Mouse (Mus musculus): ENCODE measurements around the gene 1810030O07Rik.
"Not testable (repeated sequence)": the region's sequence is repeated elsewhere in the genome, so short reads cannot be mapped to it uniquely, and the experiment has no call there.

Gene 1810030O07Rik

GRCm38 (mm10) chrX:12673054-12673775, at the start of gene 1810030O07Rik:
1810030O07Rik (minus strand) TSS chrX:12673668.
- in situ Hi-C loops (cut with MboI, MseI): no loop called here

GRCm38 (mm10) chrX:12716036-12716435, 42.6 kb upstream of the 1810030O07Rik start:
- in situ Hi-C loops (cut with MboI, MseI): loop anchor here (25.0 kb wide), 1 partner anchor 396 kb away; no protein-coding TSS in a partner anchor

GRCm38 (mm10) chrX:12713796-12714195, 40.3 kb upstream of the 1810030O07Rik start:
- in situ Hi-C loops (cut with MboI, MseI): loop anchor here (25.0 kb wide), 1 partner anchor 399 kb away; no protein-coding TSS in a partner anchor

- in situ Hi-C loops (cut with MboI, MseI): loop anchor here (10.0 kb wide), 1 partner anchor 832 kb away; no protein-coding TSS in a partner anchor
Observed at GRCm38 (mm10) chrX:12686910-12687309, 13.4 kb upstream of the 1810030O07Rik start.

- in situ Hi-C loops (cut with MboI, MseI): loop anchor here (10.0 kb wide), 1 partner anchor 831 kb away; no protein-coding TSS in a partner anchor
Observed at GRCm38 (mm10) chrX:12686071-12686470, 12.6 kb upstream of the 1810030O07Rik start.

GRCm38 (mm10) chrX:12677396-12677795, 3.9 kb upstream of the 1810030O07Rik start:
- in situ Hi-C loops (cut with MboI, MseI): no loop called here

GRCm38 (mm10) chrX:12653879-12654278, 19.6 kb downstream of the 1810030O07Rik start:
- in situ Hi-C loops (cut with MboI, MseI): no loop called here

GRCm38 (mm10) chrX:12651906-12652305, 21.6 kb downstream of the 1810030O07Rik start:
- in situ Hi-C loops (cut with MboI, MseI): no loop called here

- in situ Hi-C loops (cut with MboI, MseI): no loop called here
Observed at GRCm38 (mm10) chrX:12645531-12646304, 27.8 kb downstream of the 1810030O07Rik start.

GRCm38 (mm10) chrX:12644976-12645375, 28.5 kb downstream of the 1810030O07Rik start:
- in situ Hi-C loops (cut with MboI, MseI): no loop called here

- in situ Hi-C loops (cut with MboI, MseI): no loop called here
Observed at GRCm38 (mm10) chrX:12625131-12625530, 48.3 kb downstream of the 1810030O07Rik start.

- in situ Hi-C loops (cut with MboI, MseI): not testable (repeated sequence)
Observed at GRCm38 (mm10) chrX:12612360-12612759, 61.1 kb downstream of the 1810030O07Rik start.

- in situ Hi-C loops (cut with MboI, MseI): no loop called here
Observed at GRCm38 (mm10) chrX:12611211-12611610, 62.3 kb downstream of the 1810030O07Rik start.

GRCm38 (mm10) chrX:12610541-12610940, 62.9 kb downstream of the 1810030O07Rik start:
- in situ Hi-C loops (cut with MboI, MseI): not testable (repeated sequence)

Measured in T-helper 2 cell (primary cell).